8 mouse cellular contexts compared by ENCODE assay signal in genomic region chr4:140961467-140962206, GRCm38 (mm10). TPM values are rescaled to one million over a fixed set of nuclear protein-coding genes. Genes with fewer than 3 reads are reported as not detected.
A peak's percentile ranks its signal among the peaks of the same experiment; 100 is the strongest.
DNase-seq lines count a peak whose midpoint lies in the region; ATAC-seq and TF ChIP-seq lines count a peak whose summit lies in the region.

No protein-coding gene starts in this region.

- no peak for TF ChIP-seq CTCF in cerebellum, adult 2 months (IDR thresholded peaks at IDR 0.05; ENCODE audit: borderline replicate concordance, insufficient read depth, low read depth, low read length)
- TF ChIP-seq CTCF in thymus, adult 2 months (IDR thresholded peaks at IDR 0.05; ENCODE audit: borderline replicate concordance, control insufficient read depth, extremely low read depth, insufficient read depth, low read length, poor library complexity), result no peak

- H3K4me3 ChIP-seq in cerebellum, adult 2 months (replicated peaks; ENCODE audit: insufficient read depth, low read depth, low read length), result peak overlapping the region; percentile 83
- peak overlapping the region; percentile 82 for H3K4me3 ChIP-seq in thymus, adult 2 months (ENCODE audit: control insufficient read depth, insufficient read depth, low read length)
- peak overlapping the region; percentile 97 for H3K4me3 ChIP-seq in limb, embryonic 10.5 days
- peak overlapping the region; percentile 94 for H3K4me3 ChIP-seq in neural tube, embryonic 13.5 days

- H3K9ac ChIP-seq in neural tube, embryonic 13.5 days, result peak overlapping the region; percentile 89

- peak overlapping the region; percentile 94 for H3K27ac ChIP-seq in cerebellum, adult 2 months (ENCODE audit: insufficient read depth, low read length)
- H3K27ac ChIP-seq in thymus, adult 2 months (ENCODE audit: control insufficient read depth, insufficient read depth, low read length), result peak overlapping the region; percentile 24; the same call in 1 of the 2 replicates
- peak overlapping the region; percentile 96 for H3K27ac ChIP-seq in limb, embryonic 10.5 days
- H3K27ac ChIP-seq in neural tube, embryonic 13.5 days (replicated peaks), result peak overlapping the region; percentile 93

- peaks cover 14% of the 10 kb centered on the region for H3K4me1 ChIP-seq in cerebellum, adult 2 months (ENCODE audit: control insufficient read depth, insufficient read depth, low read length)
- H3K4me1 ChIP-seq in thymus, adult 2 months (replicated peaks; ENCODE audit: control insufficient read depth, insufficient read depth, low read length), result peaks cover 32% of the 10 kb centered on the region
- H3K4me1 ChIP-seq in limb, embryonic 10.5 days, result peaks cover 55% of the 10 kb centered on the region
- H3K4me1 ChIP-seq in neural tube, embryonic 13.5 days (replicated peaks), result peaks cover 51% of the 10 kb centered on the region

- under 1% methylated on average over 38 of the region's 38 CpGs for WGBS in cerebellum, adult 2 months
- 2% methylated on average over 38 of the region's 38 CpGs for WGBS in thymus, adult 2 months
- 3% methylated on average over 38 of the region's 38 CpGs for WGBS in limb, embryonic 10.5 days
- WGBS in neural tube, embryonic 13.5 days, result 1% methylated on average over 36 of the region's 38 CpGs

- H3K4me2 ChIP-seq in neural tube, embryonic 13.5 days, result peak overlapping the region; percentile 66

- no peaks in the 10 kb centered on the region for H3K27me3 ChIP-seq in cerebellum, adult 2 months (ENCODE audit: control insufficient read depth, insufficient read depth, low read length)
- H3K27me3 ChIP-seq in thymus, adult 2 months (ENCODE audit: control insufficient read depth, insufficient read depth, low read length), result no peaks in the 10 kb centered on the region
- H3K27me3 ChIP-seq in limb, embryonic 10.5 days (ENCODE audit: low read depth, poor library complexity, severe bottlenecking), result peaks cover 7% of the 10 kb centered on the region
- H3K27me3 ChIP-seq in neural tube, embryonic 13.5 days, result peaks cover 4% of the 10 kb centered on the region

- ATAC-seq in neural tube, embryonic 13.5 days (ENCODE audit: low read depth), result peak; percentile 38

- H3K36me3 ChIP-seq in thymus, adult 2 months (ENCODE audit: control insufficient read depth, insufficient read depth, low read length), result peaks cover 4% of the 10 kb centered on the region
- peaks cover 14% of the 10 kb centered on the region for H3K36me3 ChIP-seq in limb, embryonic 10.5 days
- peaks cover 8% of the 10 kb centered on the region for H3K36me3 ChIP-seq in neural tube, embryonic 13.5 days

- no peaks in the 10 kb centered on the region for H3K9me3 ChIP-seq in limb, embryonic 10.5 days (replicated peaks)
- H3K9me3 ChIP-seq in neural tube, embryonic 13.5 days, result no peaks in the 10 kb centered on the region

- DNase-seq in cerebellum, adult 2 months, result no peak
- no peak for DNase-seq in cerebellum, postnatal 14 days
- DNase-seq in thymus, adult 2 months, result no peak
- DNase-seq in thymus, adult 18-20 months, result no peak
- DNase-seq in limb, embryonic 10.5 days (ENCODE audit: low spot score), result no peak
- DNase-seq in embryo, embryonic 10 days (ENCODE audit: low spot score), result no peak
- DNase-seq in T-cell, adult 2 months (ENCODE audit: low spot score), result no peak

- TF ChIP-seq POLR2A in cerebellum, adult 2 months (IDR thresholded peaks at IDR 0.05; ENCODE audit: borderline replicate concordance, insufficient read depth, low read length), result no peak
- TF ChIP-seq POLR2A in thymus, adult 2 months (IDR thresholded peaks at IDR 0.05; ENCODE audit: control insufficient read depth, extremely low read depth, insufficient read depth, low read length, poor library complexity), result no peak

RNA-seq across cellular contexts. Expression of gene Sdhb, which starts 0.6 kb away (rescaled TPM):
- polyA plus RNA-seq in cerebellum, adult 2 months (2012; rRNA removed), result 320 and 325 TPM in 2 replicates
- 194 and 239 TPM in 2 replicates for polyA plus RNA-seq in thymus, adult 2 months (2012; rRNA removed)
- 428 and 436 TPM in 2 replicates for polyA plus RNA-seq in limb, embryonic 10.5 days (2016; fragmentation: Nextera tagmentation; extraction: Ambion mirVana)
- polyA plus RNA-seq in neural tube, embryonic 13.5 days (2015; fragmentation: Nextera tagmentation; extraction: Ambion mirVana), result 473 and 497 TPM in 2 replicates

RNA-seq across cellular contexts. Expression of gene Atp13a2, which starts 25.0 kb away (rescaled TPM):
- polyA plus RNA-seq in cerebellum, adult 2 months (2012; rRNA removed), result 194 and 198 TPM in 2 replicates
- 300 and 301 TPM in 2 replicates for polyA plus RNA-seq in thymus, adult 2 months (2012; rRNA removed)
- 33.9 and 44.0 TPM in 2 replicates for polyA plus RNA-seq in limb, embryonic 10.5 days (2016; fragmentation: Nextera tagmentation; extraction: Ambion mirVana)
- 133 and 144 TPM in 2 replicates for polyA plus RNA-seq in neural tube, embryonic 13.5 days (2015; fragmentation: Nextera tagmentation; extraction: Ambion mirVana)

RNA-seq across cellular contexts. Expression of gene Mfap2, which starts 48.6 kb away (rescaled TPM):
- polyA plus RNA-seq in cerebellum, adult 2 months (2012; rRNA removed), result 3.1 and 3.4 TPM in 2 replicates
- polyA plus RNA-seq in thymus, adult 2 months (2012; rRNA removed), result 6.1 and 7.0 TPM in 2 replicates
- polyA plus RNA-seq in limb, embryonic 10.5 days (2016; fragmentation: Nextera tagmentation; extraction: Ambion mirVana), result 444 and 521 TPM in 2 replicates
- polyA plus RNA-seq in neural tube, embryonic 13.5 days (2015; fragmentation: Nextera tagmentation; extraction: Ambion mirVana), result 248 and 255 TPM in 2 replicates

RNA-seq across cellular contexts. Expression of gene Padi2, which starts 55.5 kb away (rescaled TPM):
- polyA plus RNA-seq in cerebellum, adult 2 months (2012; rRNA removed), result 22.2 and 25.2 TPM in 2 replicates
- 19.5 and 21.9 TPM in 2 replicates for polyA plus RNA-seq in thymus, adult 2 months (2012; rRNA removed)
- polyA plus RNA-seq in limb, embryonic 10.5 days (2016; fragmentation: Nextera tagmentation; extraction: Ambion mirVana), result 0.05 and 0.33 TPM in 2 replicates
- 4.4 and 6.0 TPM in 2 replicates for polyA plus RNA-seq in neural tube, embryonic 13.5 days (2015; fragmentation: Nextera tagmentation; extraction: Ambion mirVana)

Comparison
In these comparisons a context has a peak if more than half of its experiments do, and no peak if none do; other contexts are left out.
1. H3K27ac ChIP-seq: peak in every context shown above with its lines; median percentile 96 in limb, embryonic 10.5 days; 94 in cerebellum, adult 2 months; 93 in neural tube, embryonic 13.5 days; 24 in thymus, adult 2 months.
2. RNA of gene Mfap2, which starts 48.6 kb away (polyA plus RNA-seq): 444 to 521 TPM in limb, embryonic 10.5 days and 248 to 255 TPM in neural tube, embryonic 13.5 days; 6.1 to 7.0 TPM in thymus, adult 2 months and 3.1 to 3.4 TPM in cerebellum, adult 2 months; every median in the first group is over 10 times any median in the second.
3. Peak in every context shown above with its lines, with median percentiles within 50 percentile points of each other: H3K4me3 ChIP-seq.